Mouse (Mus musculus): ENCODE measurements around the gene Slc11a1. TPM values are rescaled to one million over a fixed set of nuclear protein-coding genes. Genes with fewer than 3 reads are reported as not detected.
"Not testable (repeated sequence)": the region's sequence is repeated elsewhere in the genome, so short reads cannot be mapped to it uniquely, and the experiment has no call there.

Slc11a1 gene
- polyA plus RNA-seq, 2 experiments from 2014 or later, result 0.78 to 4.0 TPM

DNA sequence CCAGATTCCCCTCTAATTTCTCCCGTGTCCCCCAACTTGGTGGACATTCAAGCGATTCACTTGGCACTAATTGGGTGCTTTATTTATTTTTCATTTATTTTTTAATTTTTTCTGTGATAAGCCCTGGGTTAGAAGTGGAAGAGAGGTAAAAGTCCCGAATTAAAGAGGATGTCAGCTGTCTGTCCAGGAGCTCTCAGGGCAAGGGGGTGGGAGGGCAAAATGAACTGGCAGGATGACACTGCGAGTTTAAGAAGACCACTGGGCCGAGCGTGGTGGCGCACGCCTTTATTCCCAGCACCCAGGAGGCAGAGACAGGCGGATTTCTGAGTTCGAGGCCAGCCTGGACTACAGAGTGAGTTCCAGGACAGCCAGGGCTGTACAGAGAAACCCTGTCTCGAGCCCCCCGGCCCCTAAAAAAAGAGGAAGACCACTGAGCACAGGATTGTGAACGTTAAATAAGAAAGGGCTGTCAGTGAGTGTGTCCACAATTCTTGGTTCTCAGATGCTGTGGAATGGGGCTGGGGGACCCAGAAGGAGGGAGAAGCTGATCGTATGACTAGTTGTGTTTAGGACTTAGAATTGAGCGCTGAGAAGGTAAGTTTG lies 12.5 kb downstream of the Slc11a1 start:
- no peak for ATAC-seq

GRCm38 (mm10) chr1:74388398-74388920 lies 13.5 kb downstream of the Slc11a1 start:
- no peak for ATAC-seq

- ATAC-seq, result peak; percentile 39
Measured at GRCm38 (mm10) chr1:74389831-74390286, 14.9 kb downstream of the Slc11a1 start.

GRCm38 (mm10) chr1:74390287-74390906 lies 15.4 kb downstream of the Slc11a1 start:
- peak; percentile 10 for ATAC-seq

GRCm38 (mm10) chr1:74390924-74391748 lies 16.1 kb downstream of the Slc11a1 start, which contains the start of gene Ctdsp1:
Gene Ctdsp1 (plus strand): TSS chr1:74391509.
- peak; percentile 56 for ATAC-seq

- peak; percentile 11 for ATAC-seq
Measured at GRCm38 (mm10) chr1:74391844-74392441, 16.9 kb downstream of the Slc11a1 start.

GRCm38 (mm10) chr1:74392446-74392994 lies 17.5 kb downstream of the Slc11a1 start:
- no peak for ATAC-seq

DNA sequence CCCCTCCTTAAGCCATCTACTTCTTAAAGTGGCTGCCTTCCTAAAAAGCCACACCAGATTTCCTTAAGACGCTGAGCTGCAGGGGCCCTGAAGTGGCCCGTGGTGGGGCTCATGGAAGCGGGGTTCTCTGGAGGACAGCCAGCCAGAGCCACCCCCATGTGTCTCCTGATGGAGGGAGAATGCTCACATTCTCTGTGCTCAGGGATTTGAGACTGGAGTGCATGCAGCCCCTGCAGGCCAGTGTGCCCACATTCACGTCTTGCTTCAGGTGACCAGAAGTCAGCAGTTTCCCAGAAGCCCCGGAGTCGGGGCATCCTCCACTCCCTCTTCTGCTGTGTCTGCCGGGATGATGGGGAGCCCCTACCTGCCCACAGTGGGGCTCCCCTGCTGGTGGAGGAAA lies 18.0 kb downstream of the Slc11a1 start:
- no peak for ATAC-seq

DNA sequence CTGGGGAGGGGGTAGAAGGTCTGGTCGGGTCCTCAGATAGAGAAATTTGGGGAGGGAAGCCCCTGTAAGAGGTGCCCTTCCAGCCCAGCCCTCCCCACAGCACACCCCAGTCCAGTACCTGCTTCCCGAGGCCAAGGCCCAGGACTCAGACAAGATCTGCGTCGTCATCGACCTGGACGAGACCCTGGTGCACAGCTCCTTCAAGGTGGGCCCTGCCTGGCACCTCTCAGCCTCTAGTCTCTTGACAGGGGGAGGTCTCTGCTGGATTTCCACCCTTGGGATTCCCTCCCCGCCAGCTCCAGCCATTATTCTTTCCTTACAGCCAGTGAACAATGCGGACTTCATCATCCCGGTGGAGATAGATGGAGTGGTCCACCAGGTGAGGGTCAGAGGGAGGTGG lies 18.7 kb downstream of the Slc11a1 start:
- ATAC-seq, result no peak

DNA sequence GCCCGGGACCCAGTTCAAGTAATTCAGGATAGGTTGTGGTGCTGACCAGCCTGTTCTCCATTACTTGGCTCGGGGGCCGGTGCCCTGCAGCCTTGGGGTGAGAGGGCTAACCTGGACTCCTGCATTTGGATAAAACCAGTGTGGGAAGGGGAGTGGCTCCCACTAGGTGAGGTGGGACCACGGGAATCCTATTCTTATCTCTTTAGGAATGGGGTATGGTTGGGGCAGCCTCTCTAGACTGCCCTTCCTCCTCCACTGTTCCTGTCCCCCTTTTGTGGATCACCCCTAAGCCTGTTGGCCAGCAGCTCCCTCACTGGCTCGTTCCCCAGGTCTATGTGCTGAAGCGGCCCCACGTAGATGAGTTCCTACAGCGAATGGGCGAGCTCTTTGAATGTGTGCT lies 19.3 kb downstream of the Slc11a1 start:
- ATAC-seq, result no peak

DNA sequence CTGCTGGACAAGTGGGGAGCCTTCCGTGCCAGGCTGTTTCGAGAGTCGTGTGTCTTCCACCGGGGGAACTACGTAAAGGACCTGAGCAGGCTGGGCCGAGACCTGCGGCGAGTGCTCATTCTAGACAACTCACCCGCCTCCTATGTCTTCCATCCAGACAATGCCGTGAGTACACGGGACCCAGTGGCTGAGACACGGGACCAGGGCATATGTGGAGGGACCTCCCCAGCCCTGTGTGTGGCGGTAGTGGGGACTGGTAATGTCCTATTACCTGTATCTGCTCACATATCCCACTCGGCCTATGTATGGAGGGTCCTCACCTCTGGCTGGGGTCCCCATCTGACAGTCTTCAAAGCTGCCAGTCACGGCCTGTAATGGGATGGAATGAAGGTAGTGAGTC lies 19.9 kb downstream of the Slc11a1 start:
- no peak for ATAC-seq

DNA sequence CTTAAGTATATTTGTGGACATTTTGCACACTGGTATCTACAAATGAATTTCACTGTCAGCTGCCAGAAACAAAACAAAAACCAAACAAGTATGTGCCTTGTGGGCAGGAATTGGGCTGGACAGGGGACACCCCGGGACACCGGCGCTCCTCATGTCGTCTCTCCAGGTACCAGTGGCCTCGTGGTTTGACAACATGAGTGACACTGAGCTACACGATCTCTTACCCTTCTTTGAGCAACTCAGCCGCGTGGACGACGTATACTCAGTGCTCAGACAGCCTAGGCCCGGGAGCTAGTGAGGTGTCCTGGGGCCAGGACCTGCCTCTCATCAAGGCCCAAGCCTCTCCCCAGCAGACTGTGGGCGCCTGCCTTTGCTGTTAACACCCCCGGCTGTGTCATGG lies 20.3 kb downstream of the Slc11a1 start:
- ATAC-seq, result no peak

- ATAC-seq, result not testable (repeated sequence)
Measured at GRCm38 (mm10) chr1:74396456-74397222, 21.6 kb downstream of the Slc11a1 start.

- peak; percentile 75 for ATAC-seq
Measured at GRCm38 (mm10) chr1:74397268-74397918, 22.4 kb downstream of the Slc11a1 start.

- peak; percentile 70 for ATAC-seq
Measured at GRCm38 (mm10) chr1:74397919-74398451, 23.0 kb downstream of the Slc11a1 start.

DNA sequence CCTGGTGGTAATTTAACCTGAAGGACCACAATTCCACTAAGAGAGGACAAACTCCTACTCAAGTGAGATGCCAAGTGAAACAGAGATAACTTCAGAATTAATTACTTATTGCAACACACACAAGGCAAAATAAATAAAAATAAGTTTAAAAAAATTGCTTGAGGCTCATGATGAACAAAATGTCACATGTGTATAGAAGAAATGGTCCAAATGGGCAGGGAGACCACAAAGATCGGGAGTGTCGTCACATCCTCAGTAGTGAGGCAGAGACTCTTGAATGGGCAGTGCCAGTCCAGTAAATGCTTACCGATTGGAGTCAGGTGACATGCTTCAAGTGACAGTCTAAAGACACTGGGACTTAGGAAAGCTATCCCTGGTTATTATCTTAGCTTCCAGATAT lies 25.5 kb downstream of the Slc11a1 start:
- ATAC-seq, result no peak

DNA sequence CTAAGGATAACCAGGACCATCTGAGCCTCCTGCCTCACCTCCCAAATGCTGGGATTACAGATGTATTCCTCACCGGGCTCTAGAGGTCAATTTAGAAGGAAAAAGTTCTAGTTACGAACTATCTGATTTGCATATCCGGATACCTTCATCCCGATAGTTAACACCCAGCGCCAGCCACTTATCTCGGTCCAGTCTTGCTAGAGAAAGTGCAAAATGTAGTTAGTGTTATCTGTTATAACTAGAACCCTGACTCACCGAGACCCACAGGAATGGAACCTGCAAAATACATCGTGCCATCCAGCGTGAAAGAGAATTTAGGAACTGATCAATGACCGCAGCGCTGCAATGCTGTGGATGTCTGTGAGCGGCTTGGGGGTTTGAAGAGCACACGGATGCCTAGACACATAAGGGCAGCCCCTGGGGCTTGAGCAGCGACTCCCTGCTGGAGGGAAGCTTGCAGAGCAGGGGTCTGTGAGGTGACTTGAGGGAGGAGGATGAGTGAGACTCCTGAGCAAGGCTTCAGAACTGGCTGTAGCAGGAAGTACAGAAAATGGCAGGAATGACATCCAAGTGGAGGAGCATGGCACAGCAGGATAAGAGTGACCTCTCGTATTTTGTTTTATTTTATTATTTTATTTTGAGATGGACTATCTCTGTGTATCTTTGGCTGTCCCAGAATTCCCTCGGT lies 26.2 kb downstream of the Slc11a1 start:
- no peak for ATAC-seq

DNA sequence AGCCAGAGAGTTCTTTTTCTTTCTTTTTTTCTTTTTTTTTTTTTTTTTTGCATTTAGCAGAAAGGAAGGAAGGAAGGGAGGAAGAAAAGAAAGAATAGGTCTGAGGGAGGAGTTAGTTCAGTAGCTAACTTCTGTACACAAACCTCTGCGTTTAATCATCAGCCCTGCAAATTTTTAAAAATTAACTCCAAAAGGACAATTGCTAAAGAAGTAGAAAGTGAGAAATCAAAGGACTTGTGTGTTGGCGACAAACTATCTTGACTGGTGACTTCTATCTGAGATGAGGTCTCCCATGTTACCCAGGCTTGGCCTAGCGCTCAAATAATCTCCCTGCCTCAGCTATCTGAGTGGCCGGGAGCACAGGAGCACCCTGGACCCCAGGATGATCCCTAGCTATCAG lies 29.2 kb downstream of the Slc11a1 start:
- no peak for ATAC-seq

GRCm38 (mm10) chr1:74408589-74409504 lies 33.9 kb downstream of the Slc11a1 start, which contains the start of gene Vil1:
Gene Vil1 (plus strand): TSS chr1:74409376.
- no peak for ATAC-seq
